Mouse (Mus musculus) heart, adult 2 months (tissue): ENCODE data around the gene Fgfr2.

Source experiments
- EP300 ChIP-seq: fragments of 200-500 bp; IDR thresholded peaks from 2 replicates; pipeline ENCODE4 v1.6.1; 2011; ENCODE audit warnings: low read depth, low read length, control low read depth; ENCODE audit not compliant: insufficient read depth
- POLR2A ChIP-seq: fragments of 200-500 bp; IDR thresholded peaks from 2 replicates; pipeline ENCODE4 v1.6.1; 2011; ENCODE audit warnings: mild to moderate bottlenecking, low read depth, low read length, control low read depth; ENCODE audit not compliant: insufficient read depth

DNA sequence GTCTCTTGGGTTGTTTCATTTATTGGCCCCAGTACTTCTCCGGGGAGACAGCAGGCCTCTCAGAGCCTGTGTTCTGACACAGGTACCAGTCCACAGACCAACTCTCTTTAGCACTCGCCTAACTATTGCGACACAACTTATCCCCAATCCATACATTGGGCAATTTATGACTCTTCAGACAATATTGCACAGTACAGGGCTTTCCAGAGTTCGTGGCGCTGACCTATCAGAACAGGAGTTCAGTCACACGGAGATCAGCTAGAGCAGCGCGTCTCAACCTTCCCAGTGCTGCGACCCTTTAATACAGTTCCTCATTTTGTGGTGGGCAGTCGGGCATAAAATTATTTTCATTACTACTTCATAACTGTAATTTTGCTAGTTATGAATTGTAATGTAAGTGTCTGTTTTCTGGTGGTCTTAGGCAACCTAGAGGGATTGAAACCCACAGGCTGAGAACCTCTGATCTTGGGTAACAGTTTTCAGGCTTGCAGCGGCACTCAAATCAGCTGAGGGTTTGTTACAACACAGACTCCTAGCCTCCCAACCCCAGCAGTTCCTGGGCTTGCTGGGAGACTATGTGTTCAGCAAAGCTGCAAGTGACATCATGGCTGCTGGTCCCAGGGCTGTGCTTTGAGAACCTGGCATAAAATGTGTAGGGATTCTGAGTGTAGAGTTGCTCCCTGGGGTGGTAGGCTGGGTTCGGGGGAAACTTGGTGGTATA, 2283.6 kb downstream of the Fgfr2 start:
- no peak for TF ChIP-seq POLR2A
- TF ChIP-seq EP300: no peak
